Mouse (Mus musculus) C2C12 (cell line): ENCODE results near the gene Ifi209.
"Not testable (repeated sequence)": the region's sequence is repeated elsewhere in the genome, so short reads cannot be mapped to it uniquely, and the experiment has no call there.

Experiments used
- CTCF ChIP-seq: IDR thresholded peaks from one replicate; pipeline ENCODE4 v1.5.1; 2011; ENCODE audit not compliant: control insufficient read depth, insufficient read depth, insufficient read length
- MAX ChIP-seq: IDR thresholded peaks from one replicate; pipeline ENCODE4 v1.6.1; 2011; ENCODE audit warnings: mild to moderate bottlenecking, control low read depth
- USF1 ChIP-seq: IDR thresholded peaks from one replicate; pipeline ENCODE4 v1.6.1; 2011; ENCODE audit warnings: low read depth, mild to moderate bottlenecking, control low read depth, moderate library complexity

GRCm38 (mm10) chr1:173673458-173674097 is 42.9 kb downstream of the Ifi209 start, which contains the start of gene Ifi208:
- TF ChIP-seq CTCF, USF1, MAX: not testable (repeated sequence)
